Mouse (Mus musculus): ENCODE measurements around the gene Pim1.

Pim1 gene

DNA sequence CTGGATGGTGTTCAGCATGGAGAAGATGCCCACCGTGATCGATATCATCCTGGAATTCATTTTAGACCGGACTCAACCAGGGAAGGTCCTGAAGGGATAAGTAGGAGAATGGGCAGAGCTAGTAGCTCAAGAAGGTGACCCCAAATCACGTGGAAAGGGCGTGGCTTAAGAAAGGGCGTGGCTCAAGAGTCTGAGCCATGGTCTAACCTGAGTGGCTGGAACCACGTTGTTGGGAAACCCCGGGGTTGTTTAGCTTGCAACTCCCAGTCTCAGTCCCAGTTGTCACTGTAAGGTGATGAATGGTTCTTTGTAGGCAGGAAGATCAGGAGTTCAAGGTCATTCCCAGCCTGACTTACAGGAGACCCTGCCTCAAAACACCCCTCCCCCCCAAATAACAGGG lies 29.2 kb downstream of the Pim1 start:
- 78% methylated on average over 8 of the region's 8 CpGs for WGBS

DNA sequence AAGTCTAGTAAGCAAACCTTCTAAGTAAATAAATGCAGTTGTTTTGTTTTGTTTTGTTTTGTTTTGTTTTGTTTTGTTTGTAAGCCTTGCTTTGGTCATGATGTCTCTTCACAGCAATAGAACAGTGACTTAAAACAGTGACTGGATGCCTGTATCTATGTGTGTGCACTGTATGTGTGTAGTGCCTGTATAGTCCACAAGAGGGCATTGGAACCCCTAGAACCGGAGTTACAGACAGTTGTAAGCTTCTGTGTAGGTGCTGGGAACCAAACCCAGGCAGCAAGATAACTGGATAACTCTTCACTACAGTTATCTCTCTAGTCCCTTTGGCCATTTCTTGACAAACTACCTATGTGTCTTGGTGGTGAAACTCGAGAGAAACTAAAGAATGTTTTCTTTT lies 35.1 kb downstream of the Pim1 start:
- 74% methylated on average over 2 of the region's 2 CpGs for WGBS

DNA sequence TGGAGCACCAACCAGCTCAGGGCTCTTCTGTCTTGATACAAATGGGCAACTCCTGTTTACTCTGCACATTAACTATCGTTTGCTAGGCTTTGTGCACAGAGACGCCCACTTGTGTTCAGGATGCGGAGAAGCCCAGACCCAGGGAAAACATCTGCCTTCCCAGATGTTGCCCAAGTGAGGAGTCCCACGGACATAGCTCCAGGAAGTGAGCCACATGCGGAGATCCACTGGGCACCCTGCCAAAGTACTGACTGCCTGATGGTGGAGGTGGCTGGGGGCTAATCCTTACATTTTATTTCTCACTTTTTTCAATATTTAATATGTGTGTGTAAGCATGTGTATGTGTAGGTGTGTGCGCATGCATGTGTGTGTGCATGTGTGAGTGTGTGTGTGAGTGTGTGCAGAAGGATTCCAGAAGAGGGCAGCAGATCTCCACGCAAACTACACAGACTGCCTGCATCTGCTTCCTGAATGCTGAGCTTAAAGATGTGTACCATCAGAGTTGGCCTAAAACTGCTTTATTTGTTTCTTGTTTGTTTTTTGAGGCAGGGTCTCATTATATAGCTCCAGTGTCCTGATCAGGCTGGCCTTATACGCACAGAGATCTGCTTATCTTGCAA lies 38.1 kb downstream of the Pim1 start:
- WGBS, result 68% methylated on average over 8 of the region's 8 CpGs

DNA sequence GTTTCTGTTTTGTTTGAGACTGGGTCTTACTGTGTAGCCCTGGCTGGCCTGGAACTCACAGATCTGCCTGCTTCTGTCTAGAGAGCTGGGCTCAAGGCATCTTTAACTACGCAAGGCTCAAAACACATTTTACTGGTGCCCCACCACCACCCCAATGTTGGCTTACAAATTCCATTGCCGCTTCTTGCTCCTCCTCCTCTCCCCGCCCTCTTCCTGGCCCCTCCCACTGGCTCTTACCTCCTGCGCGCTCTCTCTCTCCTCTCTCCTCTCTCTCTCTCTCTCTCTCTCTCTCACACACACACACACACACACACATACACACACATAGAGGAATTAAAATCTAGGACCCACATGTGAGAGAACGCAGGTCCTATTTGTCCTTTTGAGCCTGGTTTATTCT lies 40.0 kb downstream of the Pim1 start:
- 90% methylated on average over 6 of the region's 6 CpGs for whole genome bisulfite sequencing

DNA sequence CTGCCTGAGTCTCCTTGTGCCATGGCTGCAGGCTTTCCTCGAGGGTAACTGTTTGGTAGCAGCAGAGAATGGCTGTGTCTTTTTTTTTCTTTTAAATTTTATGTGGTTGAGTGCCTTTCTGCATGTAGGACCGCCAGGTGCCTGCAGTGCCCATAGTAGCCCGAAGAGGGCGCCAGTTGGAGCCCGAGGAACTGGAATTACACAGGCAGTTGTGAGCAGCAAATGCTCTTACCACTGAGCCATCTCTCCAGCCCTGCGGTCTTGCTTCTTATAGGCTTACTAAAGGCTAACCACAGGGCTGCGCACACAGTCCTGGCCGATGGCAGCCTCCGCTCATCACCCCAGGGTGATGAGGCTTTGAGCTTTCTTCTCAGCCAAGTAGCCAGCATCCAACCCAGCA lies 40.7 kb downstream of the Pim1 start:
- 77% methylated on average over 9 of the region's 9 CpGs for WGBS

DNA sequence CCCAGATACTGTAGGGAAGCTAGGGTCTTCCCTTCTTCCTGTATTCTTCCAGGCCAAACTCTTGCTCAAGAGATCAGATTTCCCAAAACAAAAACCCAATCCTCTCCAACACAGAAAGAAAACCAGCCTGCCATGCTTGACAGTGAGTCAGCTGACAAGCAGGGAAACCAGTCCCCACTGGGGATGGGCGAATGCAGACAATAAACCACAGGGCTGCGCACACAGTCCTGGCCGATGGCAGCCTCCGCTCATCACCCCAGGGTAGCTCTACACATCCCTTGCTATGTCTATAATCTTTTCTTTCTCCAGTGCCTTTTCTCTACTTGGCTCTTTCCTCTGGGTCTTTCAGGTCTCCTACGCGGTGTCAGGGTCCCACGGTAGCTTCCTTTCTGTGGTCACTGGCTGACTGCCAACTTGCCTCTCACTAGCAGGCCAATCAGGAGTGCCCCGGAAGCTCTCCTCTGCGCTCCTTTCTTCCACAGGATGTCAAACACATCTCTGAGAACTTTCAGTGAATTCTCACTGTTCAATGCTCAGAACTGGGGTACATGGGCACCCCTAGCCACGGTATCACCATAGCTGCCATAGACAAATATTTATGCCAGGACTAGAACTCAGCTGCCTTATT lies 41.3 kb downstream of the Pim1 start:
- WGBS, result 48% methylated on average over 10 of the region's 10 CpGs

DNA sequence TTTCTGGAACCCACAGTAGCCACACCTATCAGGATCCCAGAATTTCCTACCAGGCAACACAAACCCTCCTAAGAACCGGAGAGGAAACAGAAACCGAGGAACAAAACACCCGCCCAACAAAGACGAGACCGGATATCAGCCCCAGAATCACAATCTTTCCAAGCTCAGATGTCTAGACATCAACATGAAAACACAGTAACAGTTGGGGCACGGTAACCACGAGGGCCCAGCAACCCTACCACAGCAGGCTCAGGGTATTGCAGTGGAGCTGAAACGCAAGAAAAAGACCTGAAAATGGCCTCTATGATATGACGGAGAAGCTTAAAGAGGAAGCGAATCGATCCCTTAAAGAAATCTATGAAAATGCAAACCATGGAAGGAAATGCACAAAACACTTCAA lies 43.3 kb downstream of the Pim1 start:
- 89% methylated on average over 11 of the region's 11 CpGs for WGBS

DNA sequence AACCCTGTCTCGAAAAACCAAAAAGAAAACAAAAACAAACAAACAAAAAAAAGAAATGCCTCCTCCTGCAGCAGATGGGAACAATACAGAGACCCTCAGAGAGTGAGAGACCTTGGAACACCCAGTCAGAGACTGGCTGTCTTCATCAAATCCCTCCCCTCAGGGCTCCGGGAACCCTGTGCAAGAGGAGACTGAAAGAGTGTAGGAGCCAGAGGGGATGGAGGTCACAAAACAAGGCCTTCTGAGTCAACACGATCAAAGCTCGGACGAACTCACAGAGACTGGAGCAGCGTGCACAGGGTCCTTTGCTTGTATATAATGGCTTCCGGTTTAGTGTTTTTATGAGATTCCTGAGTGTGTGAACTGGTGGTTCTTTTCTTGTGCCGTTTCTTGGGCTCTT lies 49.9 kb downstream of the Pim1 start:
- WGBS, result 89% methylated on average over 8 of the region's 8 CpGs

DNA sequence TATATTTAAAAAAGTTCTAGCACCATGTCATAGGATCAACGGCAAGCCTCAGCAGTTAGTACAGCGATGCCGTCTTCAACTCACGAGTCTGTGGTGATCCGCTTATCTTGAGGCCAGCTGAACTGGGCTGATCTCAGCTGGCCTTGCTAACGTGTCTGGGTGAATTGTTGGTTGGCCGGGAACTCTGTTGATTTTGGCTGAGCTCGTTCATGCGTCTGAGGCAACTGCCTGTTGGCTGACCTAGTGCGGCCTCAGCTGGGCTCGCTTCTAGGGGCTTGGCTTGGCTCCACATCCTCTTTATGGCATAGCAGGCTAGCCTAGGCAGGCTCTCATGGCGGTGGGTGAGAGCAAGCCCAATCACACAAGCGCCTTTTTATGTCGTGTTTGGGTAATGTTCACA lies 50.9 kb downstream of the Pim1 start:
- WGBS, result 68% methylated on average over 14 of the region's 14 CpGs

DNA sequence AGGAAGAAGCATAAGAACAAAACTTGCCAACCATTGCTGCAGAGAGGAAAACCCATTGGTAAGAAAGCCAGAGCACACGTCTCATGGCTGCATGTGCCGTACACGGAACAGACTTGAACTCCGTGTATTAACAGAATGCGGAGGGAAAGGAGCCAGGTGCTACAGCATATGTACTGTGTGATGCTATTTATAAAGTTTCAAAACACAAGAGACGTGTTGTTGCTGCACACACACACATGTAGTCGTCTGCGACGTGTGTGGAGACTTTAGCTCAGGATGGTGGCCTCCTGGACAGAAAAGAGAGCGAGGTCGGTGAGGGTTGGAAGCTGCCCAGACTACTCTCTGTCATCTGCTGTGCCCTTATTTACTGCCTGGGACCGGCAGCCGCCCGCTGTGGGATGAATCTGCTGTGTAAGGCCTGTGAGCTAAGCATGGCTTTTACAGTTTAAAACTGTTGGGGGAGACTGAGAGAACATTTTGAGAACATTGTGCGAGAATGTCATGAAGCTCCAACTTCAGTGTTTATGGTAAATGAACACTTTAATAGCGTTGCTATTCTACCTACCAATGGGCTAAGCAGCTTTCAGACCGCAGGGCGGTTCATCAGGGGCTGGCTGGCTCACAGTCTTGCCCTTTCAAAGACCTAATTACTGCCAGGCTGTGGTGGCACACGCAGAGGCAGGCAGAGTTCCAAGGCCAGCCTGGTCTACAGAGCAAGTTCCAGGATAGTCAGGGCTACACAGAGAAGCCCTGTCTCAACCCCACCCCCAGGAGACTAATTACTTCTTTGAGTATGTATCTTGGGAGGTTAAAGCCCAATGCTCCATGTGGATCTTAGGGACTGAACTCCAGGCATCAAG lies 52.5 kb downstream of the Pim1 start:
- 72% methylated on average over 19 of the region's 19 CpGs for WGBS

DNA sequence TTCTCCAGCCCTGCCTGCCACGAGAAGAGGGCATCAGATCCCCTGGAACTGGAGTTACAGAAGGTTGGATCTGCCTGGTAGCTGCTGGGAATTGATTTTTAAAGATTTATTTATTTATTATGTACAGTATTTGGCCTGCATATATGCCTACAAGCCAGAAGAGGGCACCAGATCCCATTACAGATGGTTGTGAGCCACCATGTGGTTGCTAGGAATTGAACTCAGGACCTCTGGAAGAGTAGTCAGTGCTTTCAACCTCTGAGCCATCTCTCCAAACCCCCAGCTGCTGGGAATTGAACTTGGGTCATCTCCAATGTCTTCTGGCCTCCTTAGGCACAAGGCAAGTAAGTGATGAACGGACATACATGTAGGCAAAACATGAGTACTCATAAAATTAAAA lies 53.5 kb downstream of the Pim1 start:
- 81% methylated on average over 2 of the region's 2 CpGs for WGBS

DNA sequence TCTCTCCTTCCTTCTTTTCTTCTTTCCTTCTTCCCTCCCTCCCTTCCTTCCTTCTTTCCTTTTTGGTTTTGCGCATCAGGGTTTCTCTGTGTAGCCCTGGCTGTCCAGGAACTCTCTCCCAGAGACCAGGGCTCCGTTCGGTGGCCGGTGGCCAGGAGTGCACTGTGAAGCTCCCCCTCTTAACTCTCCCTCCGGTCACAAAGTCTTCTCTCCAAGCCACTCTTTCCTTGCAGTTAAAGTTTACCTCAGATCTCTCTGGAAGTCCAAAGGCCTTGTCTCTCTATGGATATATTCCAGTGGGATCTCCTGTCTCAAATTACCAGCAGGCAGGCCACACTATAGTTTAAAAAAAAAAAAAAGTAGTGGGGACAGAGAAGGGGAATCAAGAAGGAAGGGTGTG lies 54.7 kb downstream of the Pim1 start:
- WGBS, result 98% methylated on average over 5 of the region's 5 CpGs
